Mouse (Mus musculus): ENCODE measurements around the gene Arid4b.
A peak's percentile ranks its signal among the peaks of the same experiment; 100 is the strongest.

Gene Arid4b

DNA sequence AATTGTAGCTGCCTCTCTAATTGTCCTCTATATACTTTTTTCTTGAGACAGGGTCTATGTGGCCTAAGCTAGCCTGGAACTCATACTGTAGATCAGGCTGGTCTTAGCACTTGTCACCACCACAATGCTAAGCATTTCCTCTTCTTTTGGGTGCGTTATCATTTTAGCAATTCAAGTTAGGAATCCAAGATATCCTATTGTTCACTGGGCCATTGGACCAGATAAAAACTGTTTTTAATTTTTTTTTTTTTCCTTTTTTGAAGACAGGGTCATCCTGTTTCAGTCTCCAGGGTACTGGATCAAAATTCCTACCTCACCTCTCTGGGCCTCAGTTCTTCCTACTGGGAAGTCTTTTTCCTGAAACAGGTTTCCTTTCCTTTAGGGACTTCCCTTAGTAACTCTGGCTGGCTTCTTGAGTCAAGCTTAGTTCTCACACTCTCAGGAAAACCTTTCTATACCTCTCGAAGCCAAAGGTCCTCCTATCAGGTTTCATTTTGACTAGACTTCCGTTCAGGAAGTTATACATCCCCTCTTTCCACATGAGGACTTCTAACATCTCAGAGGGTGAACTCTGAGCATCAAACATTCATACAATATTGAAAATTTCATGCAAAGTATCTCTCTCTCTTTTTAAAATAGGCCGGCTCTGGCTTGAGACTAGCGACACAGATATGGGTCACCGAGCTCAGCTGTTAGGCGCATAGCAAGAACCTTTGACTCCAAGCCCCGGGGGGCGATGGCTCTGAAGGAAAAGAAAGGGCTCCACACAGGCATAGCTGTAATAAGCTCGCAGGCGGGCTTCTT lies 621 bp upstream of the Arid4b start:
- no peak for DNase-seq

DNA sequence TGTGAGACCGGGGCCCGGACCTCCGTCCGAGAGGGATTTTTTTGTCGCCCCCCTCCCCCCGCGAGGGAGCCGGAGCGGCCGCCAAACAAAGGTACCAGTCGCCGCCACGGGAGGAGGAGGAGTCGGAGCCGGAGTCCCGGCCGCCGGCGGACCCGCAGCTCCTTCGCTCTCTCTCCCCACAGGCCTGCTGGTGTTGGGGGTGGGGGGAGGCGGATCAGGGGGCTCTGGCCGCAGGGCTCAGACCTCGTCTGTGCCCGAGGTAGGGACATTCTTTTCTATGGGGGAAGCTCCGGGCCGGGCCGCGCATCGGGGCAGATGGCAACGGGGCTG lies 875 bp downstream of the Arid4b start:
- DNase-seq: no peak

DNA sequence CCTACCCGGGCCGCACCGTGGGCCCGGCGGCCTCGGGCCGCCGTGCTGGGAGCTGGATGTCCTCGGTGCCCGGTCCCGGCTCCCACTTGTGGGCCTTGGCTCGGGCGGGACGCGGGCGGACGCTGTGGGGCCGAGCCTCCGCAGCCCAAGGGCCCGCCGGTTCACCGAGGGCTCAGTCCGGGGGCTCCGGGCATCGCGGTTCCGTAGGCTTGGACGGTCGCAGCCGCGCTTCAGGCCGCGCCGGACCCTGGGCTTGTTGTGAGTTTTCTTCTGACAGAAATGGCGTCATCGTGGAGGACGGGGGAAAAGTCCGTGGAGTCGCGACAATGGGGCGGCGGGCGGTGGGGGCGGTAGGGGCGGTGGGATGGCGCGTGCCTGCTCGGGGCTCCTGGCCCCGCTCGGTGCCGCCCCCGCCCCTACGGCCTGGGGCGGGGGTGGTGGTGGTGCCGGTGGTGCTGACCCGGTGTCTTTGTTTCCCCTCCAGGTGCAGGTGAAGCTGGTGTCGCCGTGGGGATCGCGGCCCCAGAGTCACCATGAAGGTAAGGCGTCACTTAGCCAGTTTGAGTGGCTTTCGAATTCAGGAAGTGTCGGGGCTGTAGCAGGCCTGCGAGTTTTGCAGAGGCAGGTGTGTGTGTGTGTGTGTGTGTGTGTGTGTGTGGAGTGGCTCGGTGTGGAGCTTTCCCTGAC lies 1.5 kb downstream of the Arid4b start:
- DNase-seq: peak; percentile 56

DNA sequence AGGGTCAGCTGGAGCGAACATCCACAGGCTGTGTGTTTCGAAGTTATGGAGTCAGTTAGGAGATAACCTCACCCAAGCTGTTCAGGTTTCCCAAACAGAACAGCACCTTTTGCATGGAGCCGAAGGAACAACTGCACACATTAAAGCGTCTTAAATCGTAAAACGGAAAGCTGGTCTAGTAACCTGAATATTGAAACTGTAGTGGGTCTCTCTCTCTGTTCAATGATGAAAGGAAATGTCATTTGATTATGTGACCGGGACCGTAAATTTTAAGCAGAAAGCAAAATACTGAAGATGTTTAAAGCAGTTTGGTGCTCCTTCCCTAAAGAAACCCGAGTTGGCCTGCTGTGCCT lies 2.0 kb downstream of the Arid4b start:
- DNase-seq: no peak

- no peak for DNase-seq
Observed at GRCm38 (mm10) chr13:14065701-14066100, 2.7 kb downstream of the Arid4b start.

GRCm38 (mm10) chr13:14068035-14068434 lies 5.0 kb downstream of the Arid4b start:
- DNase-seq: no peak

- peak; percentile 23 for DNase-seq
Observed at GRCm38 (mm10) chr13:14069291-14069690, 6.3 kb downstream of the Arid4b start.

GRCm38 (mm10) chr13:14074371-14074770 lies 11.3 kb downstream of the Arid4b start:
- no peak for DNase-seq

- DNase-seq: no peak
Observed at GRCm38 (mm10) chr13:14075326-14075725, 12.3 kb downstream of the Arid4b start.

- no peak for DNase-seq
Observed at GRCm38 (mm10) chr13:14088669-14089068, 25.6 kb downstream of the Arid4b start.

GRCm38 (mm10) chr13:14103026-14103425 lies 40.0 kb downstream of the Arid4b start:
- no peak for DNase-seq

DNA sequence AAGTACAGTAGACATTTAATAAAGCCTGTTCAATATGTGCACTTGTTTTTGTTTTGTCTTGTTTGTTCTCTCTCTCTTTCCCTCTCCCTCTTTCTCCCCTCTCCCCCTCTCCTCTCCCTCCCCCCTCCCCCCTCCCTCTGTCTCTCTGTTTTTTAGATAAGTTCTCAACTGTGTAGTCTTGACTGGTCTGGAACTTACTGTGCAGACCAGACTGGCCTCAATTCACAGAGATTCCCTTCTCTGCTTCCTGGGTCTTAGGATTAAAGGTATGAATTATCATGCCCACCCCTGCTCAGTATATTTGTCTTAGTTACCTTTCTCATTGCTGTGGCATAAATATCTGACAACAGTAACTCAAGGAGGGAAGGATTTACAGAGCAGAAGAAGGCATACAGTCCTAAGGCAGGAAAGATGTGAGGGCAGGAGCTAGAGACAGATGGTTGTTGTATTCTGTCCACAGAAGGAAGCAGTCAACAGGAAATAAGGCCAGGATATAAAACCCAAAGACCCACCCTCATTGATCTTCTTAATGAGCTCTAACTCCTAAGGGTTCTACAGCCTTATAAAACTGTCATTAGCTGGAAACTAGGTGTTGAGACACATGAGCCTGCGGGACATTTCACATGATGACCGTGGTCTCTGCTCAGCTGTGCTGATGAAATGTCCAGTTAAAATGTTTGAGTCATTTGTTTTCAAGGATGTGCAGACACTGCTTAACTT lies 47.3 kb downstream of the Arid4b start:
- peak; percentile 26 for DNase-seq

GRCm38 (mm10) chr13:14111146-14111545 lies 48.1 kb downstream of the Arid4b start:
- DNase-seq: no peak

- no peak for DNase-seq
Observed at GRCm38 (mm10) chr13:14113746-14114528, 50.9 kb downstream of the Arid4b start.

- DNase-seq: no peak
Observed at GRCm38 (mm10) chr13:14115805-14116204, 52.8 kb downstream of the Arid4b start.

- no peak for DNase-seq
Observed at GRCm38 (mm10) chr13:14131651-14132050, 68.6 kb downstream of the Arid4b start.

DNA sequence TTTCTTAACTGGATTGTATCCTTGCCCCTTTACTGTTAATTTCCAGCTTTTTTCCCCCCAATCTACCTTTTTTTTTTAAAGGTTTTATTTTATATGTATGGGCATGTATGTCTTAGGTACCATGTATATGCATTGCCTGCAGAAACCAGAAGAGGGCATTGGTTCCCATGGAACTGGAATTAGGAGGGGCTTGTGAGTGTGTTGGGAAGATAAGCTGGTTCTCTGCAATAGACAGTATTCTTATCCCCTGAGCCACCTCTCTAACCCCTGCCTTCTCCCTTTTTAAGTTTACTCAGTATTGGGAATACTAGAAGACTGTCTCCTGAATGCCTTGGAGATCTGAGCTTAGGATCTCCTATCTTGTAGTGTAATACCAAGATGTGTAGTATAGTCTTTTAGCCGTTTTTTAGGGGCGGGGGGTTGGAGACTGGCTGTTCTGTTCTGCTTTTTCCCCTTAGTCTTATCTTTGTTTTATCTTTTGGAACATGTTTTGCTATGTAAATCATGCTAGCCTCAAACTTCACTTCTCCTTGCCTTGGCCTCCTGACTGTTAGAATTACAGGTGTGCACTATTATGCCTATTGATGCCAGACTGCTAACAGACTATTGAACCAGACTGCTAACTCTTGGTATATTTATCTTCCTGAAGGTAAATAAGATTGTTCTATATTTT lies 79.4 kb downstream of the Arid4b start:
- DNase-seq: no peak

- peak; percentile 7 for DNase-seq
Observed at GRCm38 (mm10) chr13:14177989-14178388, 115.0 kb downstream of the Arid4b start.

- no peak for DNase-seq
Observed at GRCm38 (mm10) chr13:14179669-14180068, 116.6 kb downstream of the Arid4b start.

GRCm38 (mm10) chr13:14245946-14246345 lies 182.9 kb downstream of the Arid4b start:
- no peak for DNase-seq

Measured in kidney, adult 9 months (tissue).